Mouse (Mus musculus) cortical plate, adult 2 months (tissue): Measurements from ENCODE around the gene Vps41. TPM values are rescaled to one million over a fixed set of nuclear protein-coding genes. Genes with fewer than 3 reads are reported as not detected.

Experiments
- H3K27ac ChIP-seq: fragments of 200-500 bp; 2 replicates; pipeline ENCODE4 v1.5.1; 2012; ENCODE audit warnings: low read length, control low read depth, inconsistent platforms; ENCODE audit not compliant: insufficient read depth
- H3K4me1 ChIP-seq: fragments of 200-500 bp; 2 replicates; pipeline ENCODE4 v1.6.1; 2011; ENCODE audit warnings: low read length; ENCODE audit not compliant: control insufficient read depth, insufficient read depth
- H3K4me3 ChIP-seq: fragments of 200-500 bp; 2 replicates; pipeline ENCODE4 v1.5.1; 2011; ENCODE audit warnings: mild to moderate bottlenecking, low read length, control low read depth; ENCODE audit not compliant: insufficient read depth
- CTCF ChIP-seq: fragments of 200-500 bp; IDR thresholded peaks from 2 replicates; pipeline ENCODE4 v1.5.1; 2011; ENCODE audit warnings: mild to moderate bottlenecking, control low read depth, low read length; ENCODE audit not compliant: insufficient read depth; ENCODE audit errors: extremely low read depth
- POLR2A ChIP-seq: fragments of 200-500 bp; IDR thresholded peaks from 2 replicates; pipeline ENCODE4 v1.6.1; 2011; ENCODE audit warnings: mild to moderate bottlenecking, low read length, control low read depth; ENCODE audit not compliant: insufficient read depth; ENCODE audit errors: extremely low read depth
- polyA plus RNA-seq: library from polyadenylated mRNA; depleted of rRNA; stranded (reverse); fragments of >200 nt; gene quantifications from 2 replicates; pipeline ENCODE4 v1.2.3, GENCODE M21; 2012

Gene Vps41
- polyA plus RNA-seq, 1 experiment, result 118 TPM

- TF ChIP-seq CTCF, result no peak
- TF ChIP-seq POLR2A, result no peak
- no peaks in the 10 kb centered on the region for H3K4me1 ChIP-seq
- H3K27ac ChIP-seq, result no peak overlapping the region
- no peak overlapping the region for H3K4me3 ChIP-seq
Observed at GRCm38 (mm10) chr13:18790086-18790485, 73.0 kb downstream of the Vps41 start.

GRCm38 (mm10) chr13:18791314-18791713 is 74.2 kb downstream of the Vps41 start:
- Histone ChIP-seq H3K4me3 (no peak overlapping the region), H3K27ac (no peak overlapping the region), H3K4me1 (no peaks in the 10 kb centered on the region)

GRCm38 (mm10) chr13:18791724-18792123 is 74.6 kb downstream of the Vps41 start:
- Histone ChIP-seq H3K4me1 (no peaks in the 10 kb centered on the region), H3K27ac (no peak overlapping the region), H3K4me3 (no peak overlapping the region)
- no peak for TF ChIP-seq POLR2A
- TF ChIP-seq CTCF, result no peak

More at GRCm38 (mm10) chr13:18791314-18791713, 74.2 kb downstream of the Vps41 start:
- no peak for TF ChIP-seq CTCF
- no peak for TF ChIP-seq POLR2A

- no peak overlapping the region for H3K27ac ChIP-seq
- H3K4me1 ChIP-seq, result no peaks in the 10 kb centered on the region
- TF ChIP-seq POLR2A, result no peak
- no peak for TF ChIP-seq CTCF
- no peak overlapping the region for H3K4me3 ChIP-seq
Observed at GRCm38 (mm10) chr13:18794454-18794853, 77.4 kb downstream of the Vps41 start.

GRCm38 (mm10) chr13:18797555-18797954 is 80.5 kb downstream of the Vps41 start:
- H3K4me3 ChIP-seq, result no peak overlapping the region
- TF ChIP-seq CTCF, result no peak
- no peak for TF ChIP-seq POLR2A
- no peak overlapping the region for H3K27ac ChIP-seq
- no peaks in the 10 kb centered on the region for H3K4me1 ChIP-seq

GRCm38 (mm10) chr13:18800434-18800833 is 83.3 kb downstream of the Vps41 start:
- TF ChIP-seq CTCF, result no peak
- no peak for TF ChIP-seq POLR2A

GRCm38 (mm10) chr13:18809465-18809864 is 92.4 kb downstream of the Vps41 start:
- Histone ChIP-seq H3K4me1 (no peaks in the 10 kb centered on the region), H3K27ac (no peak overlapping the region), H3K4me3 (no peak overlapping the region)
- no peak for TF ChIP-seq POLR2A

More at GRCm38 (mm10) chr13:18800434-18800833, 83.3 kb downstream of the Vps41 start:
- H3K27ac ChIP-seq, result no peak overlapping the region
- no peak overlapping the region for H3K4me3 ChIP-seq
- H3K4me1 ChIP-seq, result no peaks in the 10 kb centered on the region

- TF ChIP-seq POLR2A (no peak), CTCF (peak; percentile 93)
Observed at GRCm38 (mm10) chr13:18809978-18810675, 93.0 kb downstream of the Vps41 start.

GRCm38 (mm10) chr13:18824420-18825123 is 107.5 kb downstream of the Vps41 start:
- no peak overlapping the region for H3K4me3 ChIP-seq
- H3K27ac ChIP-seq, result no peak overlapping the region
- TF ChIP-seq CTCF (no peak), POLR2A (no peak)
- no peaks in the 10 kb centered on the region for H3K4me1 ChIP-seq

More at GRCm38 (mm10) chr13:18809978-18810675, 93.0 kb downstream of the Vps41 start:
- H3K27ac ChIP-seq, result no peak overlapping the region
- H3K4me1 ChIP-seq, result no peaks in the 10 kb centered on the region
- no peak overlapping the region for H3K4me3 ChIP-seq

- Histone ChIP-seq H3K4me1 (no peaks in the 10 kb centered on the region; the same call in 1 of the 2 replicates), H3K4me3 (no peak overlapping the region), H3K27ac (no peak overlapping the region)
- TF ChIP-seq POLR2A (no peak), CTCF (no peak)
Observed at GRCm38 (mm10) chr13:18827029-18827428, 109.9 kb downstream of the Vps41 start.
